Comparison of ENCODE assay signal across 15 mouse cellular contexts in the genomic region with DNA sequence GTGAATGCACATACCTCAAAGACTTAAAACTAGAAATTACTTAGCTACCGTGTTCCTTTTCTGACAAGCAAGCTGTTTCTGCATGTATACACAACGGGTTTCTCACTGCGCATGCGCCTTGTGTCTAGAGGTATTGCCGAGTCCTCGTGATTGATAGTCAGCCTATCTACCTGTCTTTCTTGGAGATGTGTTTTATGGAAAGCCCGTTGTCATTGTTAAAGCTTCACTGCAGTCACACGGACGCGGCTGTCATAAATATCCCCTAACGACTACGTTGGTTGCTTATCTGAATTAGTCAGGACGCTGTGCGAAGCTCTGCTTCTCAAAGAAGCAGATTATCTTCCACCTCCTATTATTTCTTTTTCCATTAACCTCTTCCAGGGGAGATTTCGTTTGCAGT.
DNase-seq lines count a peak whose midpoint lies in the region; ATAC-seq and TF ChIP-seq lines count a peak whose summit lies in the region.
"Had no signal": no experiment of that assay in that cellular context is flagged by ENCODE, and none has a peak within 500 bp of the region (broad histone marks: within the 10 kb centered on the region; RNA-seq: fewer than 3 reads in every experiment).

No protein-coding gene starts in this region.

- no peaks in the 10 kb centered on the region for H3K27me3 ChIP-seq in heart, embryonic 13.5 days (replicated peaks)
- H3K27me3 ChIP-seq in stomach, embryonic 15.5 days (replicated peaks), result no peaks in the 10 kb centered on the region
- H3K27me3 ChIP-seq in stomach, postnatal 0 days (ENCODE audit: control insufficient read depth, insufficient read depth, low read length), result no peaks in the 10 kb centered on the region
- H3K27me3 ChIP-seq in limb, embryonic 10.5 days (ENCODE audit: low read depth, poor library complexity, severe bottlenecking), result no peaks in the 10 kb centered on the region
- H3K27me3 ChIP-seq: embryonic facial prominence, embryonic 12.5 days; lung, embryonic 15.5 days had no signal

- intact Hi-C loops in left cerebral cortex, postnatal 36 days (cut with DNase I), result no loop called here

- no peak for TF ChIP-seq EP300 in stomach, postnatal 0 days (optimal IDR thresholded peaks at IDR 0.05)

- H3K4me2 ChIP-seq in heart, embryonic 13.5 days, result peak overlapping the region; percentile 51
- 0 out of 2 replicates have a peak overlapping the region, but pooled peaks have one; percentile 26 for H3K4me2 ChIP-seq in stomach, embryonic 15.5 days
- H3K4me2 ChIP-seq in stomach, postnatal 0 days (replicated peaks; ENCODE audit: low read depth), result no peak overlapping the region
- H3K4me2 ChIP-seq: embryonic facial prominence, embryonic 12.5 days; lung, embryonic 15.5 days had no signal

- H3K4me3 ChIP-seq in heart, embryonic 13.5 days, result peak overlapping the region; percentile 2; the same call in 1 of the 2 replicates
- H3K4me3 ChIP-seq in stomach, embryonic 15.5 days (replicated peaks), result no peak overlapping the region
- no peak overlapping the region for H3K4me3 ChIP-seq in stomach, postnatal 0 days (ENCODE audit: low read depth, low read length)
- no peak overlapping the region for H3K4me3 ChIP-seq in limb, embryonic 10.5 days
- H3K4me3 ChIP-seq: embryonic facial prominence, embryonic 12.5 days; lung, embryonic 15.5 days had no signal

- H3K4me1 ChIP-seq in heart, embryonic 13.5 days, result peaks cover 15% of the 10 kb centered on the region; the same call in 1 of the 2 replicates
- no peaks in the 10 kb centered on the region for H3K4me1 ChIP-seq in stomach, embryonic 15.5 days
- H3K4me1 ChIP-seq in stomach, postnatal 0 days (replicated peaks; ENCODE audit: control insufficient read depth, insufficient read depth), result no peaks in the 10 kb centered on the region
- peaks cover 28% of the 10 kb centered on the region for H3K4me1 ChIP-seq in limb, embryonic 10.5 days
- H3K4me1 ChIP-seq: lung, embryonic 15.5 days had no signal

- H3K9ac ChIP-seq in heart, embryonic 13.5 days, result no peak overlapping the region
- no peak overlapping the region for H3K9ac ChIP-seq in stomach, embryonic 15.5 days
- no peak overlapping the region for H3K9ac ChIP-seq in stomach, postnatal 0 days (ENCODE audit: low read length)
- H3K9ac ChIP-seq: embryonic facial prominence, embryonic 12.5 days; lung, embryonic 15.5 days had no signal

- no peaks in the 10 kb centered on the region for H3K36me3 ChIP-seq in heart, embryonic 13.5 days
- no peaks in the 10 kb centered on the region for H3K36me3 ChIP-seq in stomach, embryonic 15.5 days
- no peaks in the 10 kb centered on the region for H3K36me3 ChIP-seq in stomach, postnatal 0 days (ENCODE audit: control insufficient read depth, insufficient read depth, low read length)
- H3K36me3 ChIP-seq in limb, embryonic 10.5 days, result no peaks in the 10 kb centered on the region
- H3K36me3 ChIP-seq: embryonic facial prominence, embryonic 12.5 days; lung, embryonic 15.5 days had no signal

- H3K27ac ChIP-seq in heart, embryonic 13.5 days (replicated peaks), result no peak overlapping the region
- no peak overlapping the region for H3K27ac ChIP-seq in stomach, embryonic 15.5 days
- no peak overlapping the region for H3K27ac ChIP-seq in stomach, postnatal 0 days (replicated peaks)
- H3K27ac ChIP-seq in limb, embryonic 10.5 days, result no peak overlapping the region
- H3K27ac ChIP-seq: embryonic facial prominence, embryonic 12.5 days; lung, embryonic 15.5 days had no signal

- DNase-seq in heart, adult 18-20 months, result no peak
- peak; percentile 21 for DNase-seq in left cerebral cortex, adult 11 months (ENCODE audit: low spot score)
- DNase-seq in left cerebral cortex, postnatal 36 days (ENCODE audit: low spot score in 2 of 2), result no peak
- no peak for DNase-seq in stomach, postnatal 0 days (ENCODE audit: low spot score)
- no peak for DNase-seq in testis, postnatal 10 days (ENCODE audit: low spot score)
- no peak for DNase-seq in limb, embryonic 10.5 days (ENCODE audit: low spot score)
- DNase-seq: adrenal gland, postnatal 14 days; cerebellum, postnatal 36 days; heart, postnatal 14 days; kidney, adult 2 months; thymus, adult 18-20 months had no signal

- ATAC-seq in heart, embryonic 13.5 days (ENCODE audit: extremely low read depth, insufficient number of reproducible peaks, low FRiP score, low TSS enrichment), result no peak
- ATAC-seq in stomach, embryonic 15.5 days (ENCODE audit: insufficient read depth, low FRiP score, low read depth), result no peak
- no peak for ATAC-seq in stomach, postnatal 0 days (ENCODE audit: low FRiP score, low TSS enrichment)

- no peaks in the 10 kb centered on the region for H3K9me3 ChIP-seq in heart, embryonic 13.5 days
- H3K9me3 ChIP-seq in stomach, embryonic 15.5 days, result no peaks in the 10 kb centered on the region
- no peaks in the 10 kb centered on the region for H3K9me3 ChIP-seq in stomach, postnatal 0 days (ENCODE audit: control insufficient read depth, low read length)
- no peaks in the 10 kb centered on the region for H3K9me3 ChIP-seq in limb, embryonic 10.5 days (replicated peaks)
- H3K9me3 ChIP-seq: embryonic facial prominence, embryonic 12.5 days; lung, embryonic 15.5 days had no signal

- TF ChIP-seq CTCF in stomach, postnatal 0 days (IDR thresholded peaks at IDR 0.05; ENCODE audit: low read depth), result no peak

- 29% methylated on average over 15 of the region's 15 CpGs for WGBS in heart, embryonic 13.5 days
- 48% methylated on average over 15 of the region's 15 CpGs for WGBS in stomach, embryonic 15.5 days
- 51% methylated on average over 15 of the region's 15 CpGs for WGBS in stomach, postnatal 0 days
- 56% methylated on average over 15 of the region's 15 CpGs for WGBS in limb, embryonic 10.5 days
